Mouse (Mus musculus) CH12.LX (cell line): ENCODE measurements at regions not wholly inside any gene's neighbourhood (a gene's known extent, or its start where the extent isn't known, plus 50 kb on each side); places are given as distances from the start of the nearest gene placed in this dataset.

ENCODE experiments used
- DNase-seq: peaks from one replicate; pipeline ENCODE4 v3.0.0-alpha.2; 2013; ENCODE audit errors: extremely low read depth
- H3K27ac ChIP-seq: 2 replicates; pipeline ENCODE4 v1.5.1; 2012; ENCODE audit warnings: low read depth, mild to moderate bottlenecking, control low read depth, moderate library complexity; ENCODE audit not compliant: insufficient read depth
- H3K27me3 ChIP-seq: replicated peaks from 2 replicates; pipeline ENCODE3; 2012; ENCODE audit warnings: inconsistent platforms
- H3K36me3 ChIP-seq, 2 experiments: replicated peaks in 1 of 2; 2 replicates each; pipeline versions ENCODE3 to v1.6.1; 2012; ENCODE audit warnings: inconsistent platforms in 1 of 2, low read length in 1 of 2, mild to moderate bottlenecking in 1 of 2, mixed read lengths in 1 of 2, moderate library complexity in 1 of 2; ENCODE audit not compliant: control insufficient read depth in 1 of 2, insufficient read depth in 1 of 2
- H3K4me1 ChIP-seq, 2 experiments: 2 replicates each; pipeline ENCODE4 v1.6.1; 2012; ENCODE audit warnings: inconsistent platforms in 1 of 2, moderate library complexity in 1 of 2; ENCODE audit not compliant: insufficient read depth in 2 of 2, control insufficient read depth in 1 of 2
- H3K4me2 ChIP-seq: 2 replicates; pipeline ENCODE4 v1.6.1; 2012; ENCODE audit warnings: low read depth, mild to moderate bottlenecking, control low read depth; ENCODE audit not compliant: poor library complexity, insufficient read depth, severe bottlenecking
- H3K4me3 ChIP-seq, 3 experiments: fragments of 150-350 bp in 1 of 3; sonication (generic) in 1 of 3; replicated peaks in 1 of 3; 2 replicates each; pipeline versions ENCODE3 to v1.5.1; 2011 to 2012; ENCODE audit warnings: low read depth in 2 of 3, low read length in 2 of 3, mild to moderate bottlenecking in 2 of 3, moderate library complexity in 2 of 3, control low read depth in 1 of 3, improper control_type of control experiment in 1 of 3, inconsistent platforms in 1 of 3, mixed read lengths in 1 of 3; ENCODE audit not compliant: poor library complexity in 1 of 3
- H3K79me2 ChIP-seq: replicated peaks from 2 replicates; pipeline ENCODE4 v1.6.1; 2012; ENCODE audit warnings: mild to moderate bottlenecking, moderate library complexity; ENCODE audit not compliant: control insufficient read depth, poor library complexity, insufficient read depth, severe bottlenecking; ENCODE audit errors: extremely low read depth
- H3K9ac ChIP-seq: 2 replicates; pipeline ENCODE4 v1.6.1; 2012; ENCODE audit warnings: low read depth, mild to moderate bottlenecking, control low read depth, moderate library complexity; ENCODE audit not compliant: insufficient read depth
- H3K9me3 ChIP-seq: replicated peaks from 2 replicates; pipeline ENCODE3; 2012; ENCODE audit warnings: low read length, inconsistent platforms, mixed read lengths
- BHLHE40 ChIP-seq: IDR thresholded peaks from 2 replicates; pipeline ENCODE4 v1.6.1; 2011; ENCODE audit warnings: mild to moderate bottlenecking, low read depth, low read length, improper control_type of control experiment
- ETS1 ChIP-seq: conservative IDR thresholded peaks from 2 replicates; pipeline ENCODE4 v1.6.1; 2012; ENCODE audit warnings: low read depth, mild to moderate bottlenecking, inconsistent platforms, low read length, improper control_type of control experiment, moderate library complexity
- GABPA ChIP-seq: IDR thresholded peaks from 2 replicates; pipeline ENCODE4 v1.6.1; 2012; ENCODE audit warnings: low read depth, low read length, improper control_type of control experiment, inconsistent platforms; ENCODE audit not compliant: insufficient replicate concordance
- JUN ChIP-seq: IDR thresholded peaks from 2 replicates; pipeline ENCODE4 v1.6.1; 2011; ENCODE audit warnings: low read depth, mild to moderate bottlenecking, low read length, improper control_type of control experiment, moderate library complexity; ENCODE audit not compliant: insufficient read depth
- JUND ChIP-seq: conservative IDR thresholded peaks from 2 replicates; pipeline ENCODE4 v1.6.1; 2011; ENCODE audit warnings: low read depth, low read length, improper control_type of control experiment
- MAZ ChIP-seq: IDR thresholded peaks from 2 replicates; pipeline ENCODE4 v1.6.1; 2012; ENCODE audit warnings: low read depth, mild to moderate bottlenecking, inconsistent platforms, low read length, improper control_type of control experiment, moderate library complexity
- MXI1 ChIP-seq: IDR thresholded peaks from 2 replicates; pipeline ENCODE4 v1.6.1; 2011; ENCODE audit warnings: mild to moderate bottlenecking, low read depth, low read length, improper control_type of control experiment
- NELFE ChIP-seq: IDR thresholded peaks from 2 replicates; pipeline ENCODE4 v1.6.1; 2011; ENCODE audit warnings: low read depth, low read length, improper control_type of control experiment
- NRF1 ChIP-seq: IDR thresholded peaks from 2 replicates; pipeline ENCODE4 v1.6.1; 2014; ENCODE audit warnings: low read depth, mild to moderate bottlenecking, inconsistent platforms, low read length, improper control_type of control experiment, moderate library complexity
- POLR2AphosphoS2 ChIP-seq: IDR thresholded peaks from 2 replicates; pipeline ENCODE4 v1.6.1; 2011; ENCODE audit warnings: low read depth, low read length, improper control_type of control experiment
- RCOR1 ChIP-seq: conservative IDR thresholded peaks from 2 replicates; pipeline ENCODE4 v1.6.1; 2012; ENCODE audit warnings: low read depth, mild to moderate bottlenecking, inconsistent platforms, low read length, improper control_type of control experiment
- SIN3A ChIP-seq: IDR thresholded peaks from 2 replicates; pipeline ENCODE4 v1.6.1; 2012; ENCODE audit warnings: low read length, improper control_type of control experiment, inconsistent platforms
- USF1 ChIP-seq: IDR thresholded peaks from 2 replicates; pipeline ENCODE4 v1.6.1; 2014; ENCODE audit warnings: low read depth, mild to moderate bottlenecking, inconsistent platforms, low read length, improper control_type of control experiment
- dilution Hi-C: fragments of 300-500 bp; cut with MboI; formaldehyde crosslinking; loops from 2 replicates; pipeline ENCODE4 v1.14.3; 2020; ENCODE audit warnings: low sequenced_read_pairs; ENCODE audit not compliant: extremely low pct_unique_long_range_greater_than_20kb, extremely low pct_ligation_motif_present
- in situ Hi-C: fragments of 300-500 bp; cut with MboI; formaldehyde crosslinking; loops from 3 replicates; pipeline ENCODE4 v1.14.3; 2019; ENCODE audit warnings: low sequenced_read_pairs, low pct_ligation_motif_present, low pct_unique_long_range_greater_than_20kb, mixed read lengths

DNA sequence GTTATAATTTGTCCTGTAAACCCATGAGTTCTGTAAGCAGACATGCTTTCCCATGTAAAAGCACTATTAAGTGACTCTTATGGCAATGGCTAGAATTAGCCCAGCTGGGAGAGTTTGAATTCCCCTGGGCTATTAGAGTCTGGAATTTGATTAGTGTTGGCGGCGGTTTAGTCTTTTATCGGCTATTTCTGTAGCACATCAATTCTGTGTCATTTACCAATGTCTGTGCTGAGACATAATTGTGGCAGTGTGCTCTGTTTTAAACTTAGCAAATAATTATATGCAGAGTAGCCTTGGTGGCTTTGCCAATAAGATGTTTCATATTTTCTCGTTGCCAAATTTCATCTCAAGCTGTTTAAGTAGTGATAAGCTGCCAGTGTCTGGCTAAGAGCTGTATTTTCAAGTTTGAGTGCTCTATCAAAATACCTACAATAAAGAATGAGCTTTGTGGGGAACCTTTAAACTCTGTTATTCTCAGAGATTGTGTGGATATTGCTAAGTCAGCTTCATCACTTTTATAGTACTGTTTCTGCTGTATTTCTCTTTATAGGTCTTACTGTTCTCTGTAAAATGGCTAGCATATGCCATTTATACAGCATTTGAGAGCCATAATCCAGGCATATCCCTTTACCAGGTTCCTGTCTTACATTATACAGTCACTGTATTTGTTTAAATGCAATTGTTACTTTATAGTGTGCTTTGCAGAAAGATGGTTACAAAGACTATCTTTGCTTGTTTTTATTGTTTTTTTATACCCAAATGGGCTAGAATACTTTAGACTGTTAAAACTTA lies 466.7 kb downstream of the Plod2 start:
- Histone ChIP-seq H3K4me3 (no peak overlapping the region), H3K27me3 (no peaks in the 10 kb centered on the region), H3K4me1 (no peaks in the 10 kb centered on the region), H3K9me3 (no peaks in the 10 kb centered on the region), H3K79me2 (no peaks in the 10 kb centered on the region), H3K4me2 (no peak overlapping the region), H3K36me3 (no peaks in the 10 kb centered on the region), H3K9ac (no peak overlapping the region), H3K27ac (no peak overlapping the region)
- in situ Hi-C loops (no loop called here), dilution Hi-C loops (no loop called here)
- TF ChIP-seq POLR2AphosphoS2 (no peak), JUN (no peak), NELFE (no peak)
- DNase-seq: no peak

DNA sequence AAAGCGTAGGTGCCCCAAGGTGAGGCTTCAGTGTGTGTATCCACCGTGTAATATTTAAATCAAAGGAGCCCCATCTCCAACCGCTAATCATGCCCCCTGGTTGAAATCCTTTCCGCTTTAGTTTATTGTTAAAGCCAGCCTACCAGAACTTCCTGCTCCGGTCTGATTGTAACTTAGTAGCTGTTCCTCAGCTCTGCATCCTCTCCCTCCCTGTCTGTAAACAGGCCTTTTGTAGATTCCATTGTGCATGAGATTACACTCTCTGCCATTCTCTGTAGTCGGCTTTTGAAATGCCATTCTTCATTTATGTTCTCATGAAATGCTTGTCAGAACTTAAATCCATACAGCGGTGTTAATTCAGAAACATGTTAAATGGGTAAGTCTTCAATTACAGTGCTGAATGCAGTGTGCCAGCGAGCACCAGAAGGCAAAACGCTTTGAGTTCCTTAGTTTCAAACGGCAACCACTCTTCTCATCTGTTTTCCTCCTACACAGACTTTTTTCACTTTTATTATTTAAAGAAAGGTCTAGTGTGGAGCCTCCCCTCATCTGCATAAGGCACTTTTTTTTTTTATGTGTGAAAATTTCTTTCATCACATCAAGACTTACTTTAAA lies 502.4 kb downstream of the Plod2 start:
- Histone ChIP-seq H3K79me2 (no peaks in the 10 kb centered on the region), H3K27ac (no peak overlapping the region), H3K4me3 (no peak overlapping the region), H3K27me3 (no peaks in the 10 kb centered on the region)
- TF ChIP-seq POLR2AphosphoS2 (no peak), MXI1 (no peak), MAZ (no peak), USF1 (no peak), RCOR1 (no peak), NRF1 (no peak), GABPA (no peak), BHLHE40 (no peak), JUND (no peak), SIN3A (no peak), NELFE (no peak), ETS1 (no peak)
- TF ChIP-seq, all 38 proteins: peak for 0
- H3K36me3 ChIP-seq: no peaks in the 10 kb centered on the region
- dilution Hi-C loops (no loop called here), in situ Hi-C loops (no loop called here)
- no peak for DNase-seq
- H3K9ac ChIP-seq: no peak overlapping the region
- no peak overlapping the region for H3K4me2 ChIP-seq
- no peaks in the 10 kb centered on the region for H3K4me1 ChIP-seq
- no peaks in the 10 kb centered on the region for H3K9me3 ChIP-seq
